Mouse (Mus musculus): ENCODE measurements at regions not wholly inside any gene's neighbourhood (a gene's known extent, or its start where the extent isn't known, plus 50 kb on each side); places are given as distances from the start of the nearest gene placed in this dataset.

DNA sequence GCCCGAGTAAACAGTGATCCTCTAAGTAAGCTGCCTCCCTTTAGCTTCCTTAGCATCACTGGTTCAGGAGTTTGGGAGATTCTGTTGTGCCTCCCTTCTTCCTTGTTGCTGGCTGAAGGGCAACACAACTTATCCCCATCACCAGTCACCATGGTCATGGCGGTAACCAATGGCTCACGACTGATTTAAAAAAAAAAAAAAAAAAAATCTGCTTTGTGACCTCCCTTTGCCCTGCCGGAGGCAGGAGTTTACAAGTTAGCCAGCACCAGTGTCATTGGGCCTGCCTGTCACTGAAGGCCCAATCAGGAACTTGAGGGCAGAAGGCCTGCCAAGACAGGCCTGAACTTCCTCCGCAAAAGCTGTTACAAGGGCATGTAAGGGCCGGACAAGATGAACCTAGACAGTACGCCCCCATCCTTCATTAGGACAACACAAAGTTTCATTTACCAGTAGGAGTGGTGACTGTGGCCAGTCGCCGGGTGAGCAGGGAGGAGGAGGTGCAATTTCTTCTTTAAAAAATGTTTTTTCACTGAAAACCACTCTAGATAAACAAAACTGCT, 88.3 kb downstream of the Klhl6 start:
- H3K27ac ChIP-seq (ENCODE audit: insufficient read depth, low read depth) = no peak overlapping the region
- H3K4me2 ChIP-seq (ENCODE audit: insufficient read depth, low read depth, poor library complexity, severe bottlenecking) = no peak overlapping the region
- dilution Hi-C loops (cut with MboI; ENCODE audit: extremely low pct_ligation_motif_present, extremely low pct_unique_long_range_greater_than_20kb, low sequenced_read_pairs) (no loop called here), in situ Hi-C loops (cut with MboI; ENCODE audit: low pct_ligation_motif_present, low pct_unique_long_range_greater_than_20kb, low sequenced_read_pairs) (no loop called here)
- TF ChIP-seq JUND (conservative IDR thresholded peaks at IDR 0.05; ENCODE audit: low read depth, low read length) (no peak), CHD1 (IDR thresholded peaks at IDR 0.05; ENCODE audit: low read depth, low read length) (peak; percentile 81; the same call in 1 of the 2 replicates), SIN3A (IDR thresholded peaks at IDR 0.05; ENCODE audit: low read length) (no peak), MEF2A (IDR thresholded peaks at IDR 0.05; ENCODE audit: borderline replicate concordance, low read depth, low read length) (no peak), TBP (conservative IDR thresholded peaks at IDR 0.05; ENCODE audit: low read depth, low read length) (no peak), RCOR1 (conservative IDR thresholded peaks at IDR 0.05; ENCODE audit: low read depth, low read length) (no peak), HCFC1 (IDR thresholded peaks at IDR 0.05; ENCODE audit: low read depth, low read length) (no peak), IRF4 (IDR thresholded peaks at IDR 0.05; ENCODE audit: low read depth, low read length) (peak; percentile 36; the same call in 1 of the 2 replicates), RAD21 (IDR thresholded peaks at IDR 0.05; ENCODE audit: low read depth, low read length) (no peak), POLR2A (IDR thresholded peaks at IDR 0.05; ENCODE audit: low read depth, low read length) (peak; percentile 33), ZNF384 (IDR thresholded peaks at IDR 0.05; ENCODE audit: low read depth, low read length) (peak; percentile 93), KAT2A (IDR thresholded peaks at IDR 0.05; ENCODE audit: insufficient replicate concordance, low read length) (no peak), POLR2AphosphoS2 (IDR thresholded peaks at IDR 0.05; ENCODE audit: low read depth, low read length) (no peak), MAZ (IDR thresholded peaks at IDR 0.05; ENCODE audit: low read depth, low read length) (no peak), E2F4 (IDR thresholded peaks at IDR 0.05; ENCODE audit: insufficient replicate concordance, low read depth, low read length) (no peak), NRF1 (IDR thresholded peaks at IDR 0.05; ENCODE audit: low read depth, low read length) (no peak), TCF12 (IDR thresholded peaks at IDR 0.05; ENCODE audit: low read depth, low read length) (peak; percentile 72), PAX5 (IDR thresholded peaks at IDR 0.05; ENCODE audit: low read length) (no peak), UBTF (IDR thresholded peaks at IDR 0.05; ENCODE audit: low read depth, low read length) (no peak)
- no peaks in the 10 kb centered on the region for H3K79me2 ChIP-seq (replicated peaks; ENCODE audit: control insufficient read depth, extremely low read depth, insufficient read depth, poor library complexity, severe bottlenecking)
- peaks cover 1% of the 10 kb centered on the region for H3K9me3 ChIP-seq (replicated peaks; ENCODE audit: low read length)
- no peaks in the 10 kb centered on the region for H3K36me3 ChIP-seq (replicated peaks in 1 of 2; ENCODE audit: control insufficient read depth in 1 of 2, insufficient read depth in 1 of 2, low read length in 1 of 2)
- H3K4me3 ChIP-seq (replicated peaks in 1 of 3; ENCODE audit: low read depth in 2 of 3, low read length in 2 of 3, poor library complexity in 1 of 3) = no peak overlapping the region
- H3K4me1 ChIP-seq (ENCODE audit: control insufficient read depth in 1 of 2, insufficient read depth in 2 of 2) = peaks cover 0 to 6% of the 10 kb centered on the region in 2 experiments; a peak in 2 of 4 replicates
- no peak overlapping the region for H3K9ac ChIP-seq (ENCODE audit: insufficient read depth, low read depth)
- H3K27me3 ChIP-seq (replicated peaks) = peaks cover 2% of the 10 kb centered on the region
- DNase-seq (ENCODE audit: extremely low read depth) = no peak
